Mouse (Mus musculus): ENCODE results near the gene Stard10. TPM values are rescaled to one million over a fixed set of nuclear protein-coding genes. Genes with fewer than 3 reads are reported as not detected.

Gene Stard10
- polyA plus RNA-seq, 1 experiment: 58.2 TPM

DNA sequence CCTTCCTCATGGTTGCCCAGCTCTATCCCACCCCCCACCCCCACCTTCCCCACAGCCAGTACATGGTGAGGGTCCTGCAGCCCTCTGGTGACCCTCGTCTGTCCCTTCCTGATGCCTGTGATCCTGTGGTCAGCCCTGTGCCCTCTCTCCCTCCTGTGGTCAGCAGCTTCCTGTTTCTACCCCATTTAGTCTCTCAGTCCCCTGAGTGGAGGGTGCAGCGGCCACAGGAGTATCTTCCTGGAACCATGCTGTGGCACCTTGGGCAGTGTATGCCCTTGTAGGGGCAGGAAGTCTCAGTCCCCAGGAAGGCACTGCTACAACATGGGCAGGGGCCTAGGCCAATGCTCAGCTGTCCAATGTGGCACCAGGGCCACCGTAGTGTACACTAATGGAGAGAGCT, 40.0 kb downstream of the Stard10 start:
- TF ChIP-seq EP300 (IDR thresholded peaks at IDR 0.05; ENCODE audit: insufficient read depth, low read depth, low read length) (no peak), CTCF (IDR thresholded peaks at IDR 0.05; ENCODE audit: low read depth, low read length) (no peak), POLR2A (IDR thresholded peaks at IDR 0.05; ENCODE audit: insufficient read depth, low read length) (no peak)
- H3K27ac ChIP-seq (ENCODE audit: insufficient read depth, low read length): no peak overlapping the region
- H3K27me3 ChIP-seq (ENCODE audit: control insufficient read depth, insufficient read depth, low read length, poor library complexity, severe bottlenecking): no peaks in the 10 kb centered on the region
- no peaks in the 10 kb centered on the region for H3K36me3 ChIP-seq (ENCODE audit: control insufficient read depth, insufficient read depth, low read length, poor library complexity, severe bottlenecking)
- no peak overlapping the region for H3K4me3 ChIP-seq (ENCODE audit: low read depth, low read length)
- no peak overlapping the region for H3K9ac ChIP-seq (ENCODE audit: low read depth, poor library complexity, severe bottlenecking)
- H3K9me3 ChIP-seq (replicated peaks; ENCODE audit: control insufficient read depth, insufficient read depth, low read length, poor library complexity, severe bottlenecking): no peaks in the 10 kb centered on the region
- peaks cover 4% of the 10 kb centered on the region for H3K4me1 ChIP-seq (ENCODE audit: control insufficient read depth, insufficient read depth, low read length)

- Histone ChIP-seq H3K4me3 (ENCODE audit: low read depth, low read length) (no peak overlapping the region), H3K9ac (ENCODE audit: low read depth, poor library complexity, severe bottlenecking) (no peak overlapping the region), H3K4me1 (ENCODE audit: control insufficient read depth, insufficient read depth, low read length) (peaks cover 6% of the 10 kb centered on the region), H3K27ac (ENCODE audit: insufficient read depth, low read length) (no peak overlapping the region), H3K27me3 (ENCODE audit: control insufficient read depth, insufficient read depth, low read length, poor library complexity, severe bottlenecking) (no peaks in the 10 kb centered on the region), H3K9me3 (replicated peaks; ENCODE audit: control insufficient read depth, insufficient read depth, low read length, poor library complexity, severe bottlenecking) (no peaks in the 10 kb centered on the region), H3K36me3 (ENCODE audit: control insufficient read depth, insufficient read depth, low read length, poor library complexity, severe bottlenecking) (no peaks in the 10 kb centered on the region)
- no peak for TF ChIP-seq EP300 (IDR thresholded peaks at IDR 0.05; ENCODE audit: insufficient read depth, low read depth, low read length)
- TF ChIP-seq POLR2A (IDR thresholded peaks at IDR 0.05; ENCODE audit: insufficient read depth, low read length): no peak
- no peak for TF ChIP-seq CTCF (IDR thresholded peaks at IDR 0.05; ENCODE audit: low read depth, low read length)
Observed at GRCm38 (mm10) chr7:101360406-101360805, 43.5 kb downstream of the Stard10 start.

DNA sequence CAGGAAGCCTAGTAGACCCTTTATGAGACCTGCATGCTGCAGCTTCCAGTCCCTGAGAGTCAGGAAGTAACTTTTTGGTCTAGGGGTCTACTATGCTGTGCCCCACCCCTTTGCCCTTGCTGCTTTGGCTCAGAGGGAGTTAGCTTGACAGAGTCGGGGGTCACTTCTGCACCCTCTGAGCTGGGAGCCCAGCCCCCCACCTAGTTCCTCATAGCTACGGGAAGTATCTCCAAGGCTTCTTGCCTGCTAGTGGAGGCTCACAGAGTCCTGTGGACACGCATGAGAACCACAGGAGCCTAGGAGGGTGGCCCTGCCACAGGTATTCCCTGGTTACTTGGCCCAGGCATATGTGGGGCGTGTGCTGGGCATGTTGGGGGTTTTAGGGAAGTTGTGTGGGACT, 44.1 kb downstream of the Stard10 start:
- no peak for TF ChIP-seq EP300 (IDR thresholded peaks at IDR 0.05; ENCODE audit: insufficient read depth, low read depth, low read length)
- TF ChIP-seq CTCF (IDR thresholded peaks at IDR 0.05; ENCODE audit: low read depth, low read length): no peak
- no peak for TF ChIP-seq POLR2A (IDR thresholded peaks at IDR 0.05; ENCODE audit: insufficient read depth, low read length)
- Histone ChIP-seq H3K9ac (ENCODE audit: low read depth, poor library complexity, severe bottlenecking) (no peak overlapping the region), H3K27me3 (ENCODE audit: control insufficient read depth, insufficient read depth, low read length, poor library complexity, severe bottlenecking) (no peaks in the 10 kb centered on the region), H3K4me1 (ENCODE audit: control insufficient read depth, insufficient read depth, low read length) (peaks cover 6% of the 10 kb centered on the region), H3K27ac (ENCODE audit: insufficient read depth, low read length) (no peak overlapping the region), H3K36me3 (ENCODE audit: control insufficient read depth, insufficient read depth, low read length, poor library complexity, severe bottlenecking) (no peaks in the 10 kb centered on the region), H3K9me3 (replicated peaks; ENCODE audit: control insufficient read depth, insufficient read depth, low read length, poor library complexity, severe bottlenecking) (no peaks in the 10 kb centered on the region), H3K4me3 (ENCODE audit: low read depth, low read length) (no peak overlapping the region)

- Histone ChIP-seq H3K4me1 (ENCODE audit: control insufficient read depth, insufficient read depth, low read length) (peaks cover 6% of the 10 kb centered on the region), H3K27ac (ENCODE audit: insufficient read depth, low read length) (no peak overlapping the region), H3K4me3 (ENCODE audit: low read depth, low read length) (no peak overlapping the region), H3K27me3 (ENCODE audit: control insufficient read depth, insufficient read depth, low read length, poor library complexity, severe bottlenecking) (no peaks in the 10 kb centered on the region), H3K36me3 (ENCODE audit: control insufficient read depth, insufficient read depth, low read length, poor library complexity, severe bottlenecking) (no peaks in the 10 kb centered on the region), H3K9ac (ENCODE audit: low read depth, poor library complexity, severe bottlenecking) (no peak overlapping the region), H3K9me3 (replicated peaks; ENCODE audit: control insufficient read depth, insufficient read depth, low read length, poor library complexity, severe bottlenecking) (no peaks in the 10 kb centered on the region)
- TF ChIP-seq POLR2A (IDR thresholded peaks at IDR 0.05; ENCODE audit: insufficient read depth, low read length) (no peak), CTCF (IDR thresholded peaks at IDR 0.05; ENCODE audit: low read depth, low read length) (no peak), EP300 (IDR thresholded peaks at IDR 0.05; ENCODE audit: insufficient read depth, low read depth, low read length) (no peak)
Observed at GRCm38 (mm10) chr7:101361767-101362166, 44.9 kb downstream of the Stard10 start.

DNA sequence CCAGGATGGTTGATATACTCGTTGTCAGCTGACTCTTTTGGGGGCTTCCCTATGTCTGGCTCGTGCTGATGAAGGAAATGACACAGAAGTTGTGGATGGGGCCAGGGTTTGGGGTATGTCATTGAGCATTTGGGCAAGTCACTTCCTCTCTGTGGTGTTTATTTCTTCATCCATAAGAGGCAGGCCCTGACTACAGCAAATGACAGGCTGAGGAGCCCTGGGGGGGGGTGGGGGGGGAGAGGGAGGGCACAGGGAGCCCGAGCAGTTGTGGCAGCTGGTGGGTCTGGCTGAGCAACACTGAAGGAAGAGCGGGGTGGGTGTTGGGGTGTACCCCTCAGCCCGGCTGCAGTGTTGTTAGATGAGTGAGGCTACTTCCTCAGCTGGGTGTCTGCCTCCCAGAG, 45.9 kb downstream of the Stard10 start:
- H3K9me3 ChIP-seq (replicated peaks; ENCODE audit: control insufficient read depth, insufficient read depth, low read length, poor library complexity, severe bottlenecking): no peaks in the 10 kb centered on the region
- TF ChIP-seq EP300 (IDR thresholded peaks at IDR 0.05; ENCODE audit: insufficient read depth, low read depth, low read length) (no peak), CTCF (IDR thresholded peaks at IDR 0.05; ENCODE audit: low read depth, low read length) (no peak), POLR2A (IDR thresholded peaks at IDR 0.05; ENCODE audit: insufficient read depth, low read length) (no peak)
- no peak overlapping the region for H3K9ac ChIP-seq (ENCODE audit: low read depth, poor library complexity, severe bottlenecking)
- peaks cover 3% of the 10 kb centered on the region for H3K4me1 ChIP-seq (ENCODE audit: control insufficient read depth, insufficient read depth, low read length)
- no peak overlapping the region for H3K4me3 ChIP-seq (ENCODE audit: low read depth, low read length)
- no peaks in the 10 kb centered on the region for H3K36me3 ChIP-seq (ENCODE audit: control insufficient read depth, insufficient read depth, low read length, poor library complexity, severe bottlenecking)
- no peak overlapping the region for H3K27ac ChIP-seq (ENCODE audit: insufficient read depth, low read length)
- no peaks in the 10 kb centered on the region for H3K27me3 ChIP-seq (ENCODE audit: control insufficient read depth, insufficient read depth, low read length, poor library complexity, severe bottlenecking)

DNA sequence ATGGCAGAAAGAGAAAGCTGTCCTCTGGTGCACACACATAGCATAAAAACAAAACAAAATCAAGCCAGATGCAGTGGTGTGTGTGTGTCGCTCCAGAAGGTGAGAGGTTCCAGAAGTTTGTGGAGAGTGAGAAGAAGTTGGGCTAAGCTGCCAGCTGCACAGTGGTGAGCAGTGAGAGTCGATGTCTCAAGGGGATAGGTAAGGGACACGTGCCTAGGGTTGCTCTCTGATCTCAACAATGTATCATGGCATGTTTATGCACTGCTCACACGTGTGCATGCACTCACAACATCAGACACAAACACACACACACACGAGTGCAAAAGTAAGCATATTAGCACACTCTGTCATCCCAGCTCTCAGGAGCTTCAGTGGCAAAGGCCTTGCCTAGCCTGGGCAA, 47.0 kb downstream of the Stard10 start:
- no peaks in the 10 kb centered on the region for H3K9me3 ChIP-seq (replicated peaks; ENCODE audit: control insufficient read depth, insufficient read depth, low read length, poor library complexity, severe bottlenecking)
- no peaks in the 10 kb centered on the region for H3K36me3 ChIP-seq (ENCODE audit: control insufficient read depth, insufficient read depth, low read length, poor library complexity, severe bottlenecking)
- no peak overlapping the region for H3K27ac ChIP-seq (ENCODE audit: insufficient read depth, low read length)
- H3K4me1 ChIP-seq (ENCODE audit: control insufficient read depth, insufficient read depth, low read length): peaks cover 4% of the 10 kb centered on the region
- no peak overlapping the region for H3K4me3 ChIP-seq (ENCODE audit: low read depth, low read length)
- H3K9ac ChIP-seq (ENCODE audit: low read depth, poor library complexity, severe bottlenecking): no peak overlapping the region
- H3K27me3 ChIP-seq (ENCODE audit: control insufficient read depth, insufficient read depth, low read length, poor library complexity, severe bottlenecking): no peaks in the 10 kb centered on the region
- TF ChIP-seq CTCF (IDR thresholded peaks at IDR 0.05; ENCODE audit: low read depth, low read length) (no peak), POLR2A (IDR thresholded peaks at IDR 0.05; ENCODE audit: insufficient read depth, low read length) (no peak)
